ENCODE assay signal across 17 mouse cellular contexts in the genomic region with DNA sequence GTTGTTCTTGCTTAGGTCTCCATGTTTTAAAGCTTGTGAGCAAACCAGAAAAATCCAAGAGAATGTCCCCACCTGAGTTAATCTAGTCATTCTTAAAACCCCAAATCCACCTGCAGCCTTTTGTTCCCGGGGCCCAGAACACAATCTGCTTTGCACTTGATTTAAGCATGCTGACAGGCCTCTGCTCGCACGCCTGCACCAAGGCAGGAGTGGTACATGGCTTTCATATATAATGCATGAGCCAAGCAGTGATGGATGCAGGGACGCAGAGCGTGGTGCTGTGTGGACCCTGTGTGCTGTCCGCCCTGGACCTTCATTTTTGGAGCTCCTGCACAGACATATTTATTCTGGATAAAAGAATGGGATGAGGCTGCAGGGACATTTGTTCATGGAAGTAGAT. TPM values are rescaled to one million over a fixed set of nuclear protein-coding genes. Genes with fewer than 3 reads are reported as not detected.
DNase-seq lines count a peak whose midpoint lies in the region; ATAC-seq and TF ChIP-seq lines count a peak whose summit lies in the region.
"Had no signal": no experiment of that assay in that cellular context is flagged by ENCODE, and none has a peak within 500 bp of the region (broad histone marks: within the 10 kb centered on the region; RNA-seq: fewer than 3 reads in every experiment).

No protein-coding gene starts in this region.

- ATAC-seq in neural tube, embryonic 11.5 days (ENCODE audit: insufficient read depth, low FRiP score, low TSS enrichment): no peak
- peak; percentile 68; the same call in 1 of the 2 replicates for ATAC-seq in hindbrain, embryonic 16.5 days
- peak; percentile 62; the same call in 1 of the 2 replicates for ATAC-seq in midbrain, postnatal 0 days (ENCODE audit: low FRiP score)

- no peaks in the 10 kb centered on the region for H3K9me3 ChIP-seq in neural tube, embryonic 11.5 days (ENCODE audit: control insufficient read depth, low read length)
- H3K9me3 ChIP-seq in hindbrain, embryonic 16.5 days (ENCODE audit: control insufficient read depth, low read length): no peaks in the 10 kb centered on the region
- H3K9me3 ChIP-seq in midbrain, postnatal 0 days (ENCODE audit: low read length): no peaks in the 10 kb centered on the region
- H3K9me3 ChIP-seq: embryonic facial prominence, embryonic 12.5 days; limb, embryonic 12.5 days; stomach, embryonic 15.5 days had no signal

- H3K9ac ChIP-seq in neural tube, embryonic 11.5 days (ENCODE audit: low read length): no peak overlapping the region
- no peak overlapping the region; the same call in 1 of the 2 replicates for H3K9ac ChIP-seq in hindbrain, embryonic 16.5 days (ENCODE audit: low read depth, low read length)
- peak overlapping the region; percentile 29; the same call in 1 of the 2 replicates for H3K9ac ChIP-seq in midbrain, postnatal 0 days (replicated peaks; ENCODE audit: low read length, poor library complexity, severe bottlenecking)
- H3K9ac ChIP-seq: embryonic facial prominence, embryonic 12.5 days; limb, embryonic 12.5 days; lung, embryonic 14.5 days; stomach, embryonic 15.5 days had no signal

- no peak overlapping the region for H3K4me3 ChIP-seq in neural tube, embryonic 11.5 days (ENCODE audit: low read depth, low read length)
- H3K4me3 ChIP-seq in hindbrain, embryonic 16.5 days (ENCODE audit: low read length): no peak overlapping the region
- H3K4me3 ChIP-seq in midbrain, postnatal 0 days (ENCODE audit: low read depth, low read length): no peak overlapping the region
- H3K4me3 ChIP-seq: embryonic facial prominence, embryonic 12.5 days; heart, adult 2 months; limb, embryonic 12.5 days; stomach, embryonic 15.5 days had no signal

- no peak overlapping the region for H3K4me2 ChIP-seq in neural tube, embryonic 11.5 days (ENCODE audit: low read depth)
- no peak overlapping the region for H3K4me2 ChIP-seq in hindbrain, embryonic 16.5 days (ENCODE audit: low read length)
- no peak overlapping the region for H3K4me2 ChIP-seq in midbrain, postnatal 0 days (ENCODE audit: low read depth, low read length, poor library complexity, severe bottlenecking)
- H3K4me2 ChIP-seq: embryonic facial prominence, embryonic 12.5 days; limb, embryonic 12.5 days; lung, embryonic 14.5 days; stomach, embryonic 15.5 days had no signal

- peak; percentile 25 for DNase-seq in neural tube, embryonic 11.5 days (ENCODE audit: low spot score)
- DNase-seq in neural tube, embryonic 10.5 days (ENCODE audit: extremely low spot score, low spot score): no peak
- peak; percentile 33 for DNase-seq in midbrain, postnatal 0 days (ENCODE audit: low spot score)
- no peak for DNase-seq in frontal cortex, adult 2 months (ENCODE audit: extremely low spot score in 1 of 2, low spot score in 1 of 2)
- DNase-seq in embryo, embryonic 10.5 days (ENCODE audit: low spot score): no peak
- DNase-seq in gastrocnemius, postnatal 4 days (ENCODE audit: low spot score in 2 of 2): no peak
- DNase-seq: adrenal gland, postnatal 10 days; heart, adult 2 months; lung, embryonic 14.5 days; right cerebral cortex, adult 18-20 months had no signal

- H3K36me3 ChIP-seq in neural tube, embryonic 11.5 days (ENCODE audit: control insufficient read depth, insufficient read depth, low read length): no peaks in the 10 kb centered on the region
- H3K36me3 ChIP-seq in hindbrain, embryonic 16.5 days (ENCODE audit: control insufficient read depth, insufficient read depth, low read length): no peaks in the 10 kb centered on the region
- no peaks in the 10 kb centered on the region for H3K36me3 ChIP-seq in midbrain, postnatal 0 days (ENCODE audit: insufficient read depth, low read length)
- H3K36me3 ChIP-seq: embryonic facial prominence, embryonic 12.5 days; limb, embryonic 12.5 days; stomach, embryonic 15.5 days had no signal

- no peak for TF ChIP-seq CTCF in midbrain, postnatal 0 days (IDR thresholded peaks at IDR 0.05)

- no peaks in the 10 kb centered on the region for H3K4me1 ChIP-seq in neural tube, embryonic 11.5 days (ENCODE audit: control insufficient read depth, insufficient read depth, low read length)
- H3K4me1 ChIP-seq in hindbrain, embryonic 16.5 days (ENCODE audit: control insufficient read depth, insufficient read depth, low read depth, low read length): peaks cover 11% of the 10 kb centered on the region
- peaks cover 9% of the 10 kb centered on the region; the same call in 1 of the 2 replicates for H3K4me1 ChIP-seq in midbrain, postnatal 0 days (ENCODE audit: insufficient read depth, low read length)
- H3K4me1 ChIP-seq: stomach, embryonic 15.5 days had no signal

- 65% methylated on average over 6 of the region's 6 CpGs for WGBS in neural tube, embryonic 11.5 days
- 53% methylated on average over 6 of the region's 6 CpGs for WGBS in hindbrain, embryonic 16.5 days
- WGBS in midbrain, postnatal 0 days: 38% methylated on average over 6 of the region's 6 CpGs

- H3K27me3 ChIP-seq in neural tube, embryonic 11.5 days (ENCODE audit: control insufficient read depth, insufficient read depth, low read length): no peaks in the 10 kb centered on the region
- H3K27me3 ChIP-seq in hindbrain, embryonic 16.5 days (replicated peaks; ENCODE audit: control insufficient read depth, insufficient read depth, low read length): no peaks in the 10 kb centered on the region
- no peaks in the 10 kb centered on the region for H3K27me3 ChIP-seq in midbrain, postnatal 0 days (ENCODE audit: insufficient read depth, low read length)
- H3K27me3 ChIP-seq: embryonic facial prominence, embryonic 12.5 days; stomach, embryonic 15.5 days had no signal

- peak overlapping the region; percentile 63 for H3K27ac ChIP-seq in neural tube, embryonic 11.5 days (ENCODE audit: low read depth, low read length)
- peak overlapping the region; percentile 74 for H3K27ac ChIP-seq in hindbrain, embryonic 16.5 days (ENCODE audit: low read depth, low read length)
- H3K27ac ChIP-seq in midbrain, postnatal 0 days (ENCODE audit: low read depth, low read length): peak overlapping the region; percentile 67
- H3K27ac ChIP-seq: embryonic facial prominence, embryonic 12.5 days; heart, adult 2 months; limb, embryonic 12.5 days; stomach, embryonic 15.5 days had no signal

RNA-seq across cellular contexts. Expression of gene Fcnb, which starts 6.4 kb away (rescaled TPM):
- 0.28 TPM in 1 of 2 replicates, not detected in the other for polyA plus RNA-seq in neural tube, embryonic 11.5 days (2014; fragmentation: Nextera tagmentation; extraction: Ambion mirVana)
- polyA plus RNA-seq in hindbrain, embryonic 16.5 days (2015; fragmentation: Nextera tagmentation; extraction: Ambion mirVana): not detected in 2 replicates
- total RNA-seq in midbrain, postnatal 0 days (2014; rRNA removed): not detected in 2 replicates
- not detected in 2 replicates for polyA plus RNA-seq in midbrain, postnatal 0 days (2015; fragmentation: Nextera tagmentation; extraction: Ambion mirVana)
- polyA plus RNA-seq in frontal cortex, adult 2 months (2012; rRNA removed): 0.11 TPM in 1 of 2 replicates, not detected in the other
- total RNA-seq in gastrocnemius, postnatal 4 days (2021): not detected
- total RNA-seq: heart, adult 2 months; layer of hippocampus, adult 18-20 months; left cerebral cortex, adult 18-20 months had no signal
- polyA plus RNA-seq: embryonic facial prominence, embryonic 12.5 days; heart, adult 2 months; heart, postnatal 0 days; limb, embryonic 12.5 days; lung, embryonic 14.5 days had no signal

Comparison
In these comparisons a context has a peak if more than half of its experiments do, and no peak if none do; other contexts are left out.
1. DNase-seq: peak in neural tube, embryonic 11.5 days (single experiment) and midbrain, postnatal 0 days (single experiment); none in neural tube, embryonic 10.5 days (single experiment), frontal cortex, adult 2 months (0 of 2), embryo, embryonic 10.5 days (single experiment) and gastrocnemius, postnatal 4 days (0 of 2).
2. Peak in every context shown above with its lines, with median percentiles within 50 percentile points of each other: H3K27ac ChIP-seq.